Mouse (Mus musculus): ENCODE data around the gene Tmem247.

DNA sequence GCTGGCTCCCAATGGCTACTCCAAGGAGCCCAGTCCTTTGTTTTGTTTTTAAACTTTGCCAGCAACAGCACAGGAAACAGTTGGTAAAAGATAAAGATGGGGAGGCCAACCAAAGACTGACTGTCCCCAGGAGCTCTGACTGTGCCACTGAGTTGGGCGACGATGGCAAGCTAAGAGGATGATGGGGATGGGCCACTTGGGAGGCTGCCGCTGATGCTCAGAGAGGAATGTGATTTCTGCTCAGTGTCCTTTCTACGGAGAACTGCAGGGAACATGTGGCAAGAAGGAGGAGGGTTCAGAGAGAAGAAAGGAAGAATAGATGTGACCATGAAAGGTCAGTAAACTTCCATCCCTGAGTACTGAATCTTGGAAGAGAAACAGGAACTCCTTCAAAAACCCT, 22.0 kb upstream of the Tmem247 start:
- no peak for TF ChIP-seq POLR2A (IDR thresholded peaks at IDR 0.05; ENCODE audit: borderline replicate concordance, low read depth, low read length)
- TF ChIP-seq CTCF (IDR thresholded peaks at IDR 0.05; ENCODE audit: low read depth, low read length), result no peak

Data from bone marrow macrophage, adult 2 months (primary cell).